34 mouse cellular contexts compared by ENCODE assay signal in genomic region chr5:149404710-149405109, GRCm38 (mm10). TPM values are rescaled to one million over a fixed set of nuclear protein-coding genes. Genes with fewer than 3 reads are reported as not detected.
DNase-seq lines count a peak whose midpoint lies in the region; ATAC-seq and TF ChIP-seq lines count a peak whose summit lies in the region.
"Had no signal": no experiment of that assay in that cellular context is flagged by ENCODE, and none has a peak within 500 bp of the region (broad histone marks: within the 10 kb centered on the region; RNA-seq: fewer than 3 reads in every experiment).

No protein-coding gene starts in this region.

- H3K9ac ChIP-seq in intestine, postnatal 0 days (ENCODE audit: low read depth, low read length) = no peak overlapping the region
- H3K9ac ChIP-seq in intestine, embryonic 15.5 days = no peak overlapping the region
- no peak overlapping the region for H3K9ac ChIP-seq in lung, postnatal 0 days (replicated peaks; ENCODE audit: low read depth)
- H3K9ac ChIP-seq: embryonic facial prominence, embryonic 13.5 days; forebrain, embryonic 15.5 days; heart, embryonic 15.5 days; hindbrain, embryonic 14.5 days; limb, embryonic 12.5 days; neural tube, embryonic 12.5 days had no signal

- H3K36me3 ChIP-seq in intestine, postnatal 0 days (ENCODE audit: control insufficient read depth, insufficient read depth) = no peaks in the 10 kb centered on the region
- H3K36me3 ChIP-seq in intestine, embryonic 15.5 days = no peaks in the 10 kb centered on the region
- H3K36me3 ChIP-seq in lung, postnatal 0 days (ENCODE audit: insufficient read depth, low read length) = no peaks in the 10 kb centered on the region
- H3K36me3 ChIP-seq: embryonic facial prominence, embryonic 13.5 days; forebrain, embryonic 10.5 days; forebrain, embryonic 15.5 days; heart, embryonic 10.5 days; heart, embryonic 15.5 days; limb, embryonic 12.5 days; midbrain, embryonic 10.5 days; neural tube, embryonic 12.5 days had no signal

- TF ChIP-seq EP300 in lung, postnatal 0 days (IDR thresholded peaks at IDR 0.05) = no peak

- no peaks in the 10 kb centered on the region for H3K4me1 ChIP-seq in intestine, postnatal 0 days (replicated peaks; ENCODE audit: control insufficient read depth, insufficient read depth, low read length)
- no peaks in the 10 kb centered on the region for H3K4me1 ChIP-seq in intestine, embryonic 15.5 days (replicated peaks)
- H3K4me1 ChIP-seq in lung, postnatal 0 days (ENCODE audit: insufficient read depth, low read depth, low read length) = no peaks in the 10 kb centered on the region
- H3K4me1 ChIP-seq: forebrain, embryonic 10.5 days; heart, embryonic 10.5 days; heart, embryonic 15.5 days; limb, embryonic 12.5 days; midbrain, embryonic 10.5 days; neural tube, embryonic 12.5 days had no signal

- no peaks in the 10 kb centered on the region for H3K27me3 ChIP-seq in intestine, postnatal 0 days (replicated peaks; ENCODE audit: control insufficient read depth, insufficient read depth, low read length)
- no peaks in the 10 kb centered on the region for H3K27me3 ChIP-seq in intestine, embryonic 15.5 days (replicated peaks)
- no peaks in the 10 kb centered on the region for H3K27me3 ChIP-seq in lung, postnatal 0 days (replicated peaks; ENCODE audit: insufficient read depth, low read length)
- H3K27me3 ChIP-seq: forebrain, embryonic 15.5 days; heart, embryonic 15.5 days; limb, embryonic 12.5 days; neural tube, embryonic 12.5 days had no signal

- H3K9me3 ChIP-seq in intestine, postnatal 0 days (ENCODE audit: control insufficient read depth) = no peaks in the 10 kb centered on the region; the same call in 1 of the 2 replicates
- no peaks in the 10 kb centered on the region for H3K9me3 ChIP-seq in intestine, embryonic 15.5 days
- no peaks in the 10 kb centered on the region for H3K9me3 ChIP-seq in lung, postnatal 0 days (ENCODE audit: low read length)
- H3K9me3 ChIP-seq: forebrain, embryonic 15.5 days; heart, embryonic 15.5 days had no signal

- 78% methylated on average over 5 of the region's 5 CpGs for WGBS in intestine, postnatal 0 days
- WGBS in intestine, embryonic 15.5 days = 80% methylated on average over 5 of the region's 5 CpGs
- WGBS in lung, postnatal 0 days = 82% methylated on average over 5 of the region's 5 CpGs

- 0 out of 2 replicates have a peak, but pooled peaks have one; percentile 5 for TF ChIP-seq CTCF in intestine, postnatal 0 days (IDR thresholded peaks at IDR 0.05; ENCODE audit: low read depth)
- TF ChIP-seq CTCF in lung, postnatal 0 days (IDR thresholded peaks at IDR 0.05) = peak; percentile 20; the same call in 1 of the 2 replicates

- DNase-seq in lung, postnatal 0 days (ENCODE audit: low spot score) = no peak
- DNase-seq in lung, adult 18-20 months = no peak
- peak; percentile 34 for DNase-seq in R1 (ENCODE audit: low read depth, low spot score)
- no peak for DNase-seq in frontal cortex, adult 2 months (ENCODE audit: extremely low spot score in 1 of 2, low spot score in 1 of 2)
- DNase-seq in cerebellum, postnatal 14 days = no peak
- DNase-seq: adrenal gland, postnatal 14 days; cerebellum, adult 11-12 months; cerebellum, adult 9-11 months; gastrocnemius, postnatal 10 days; heart, postnatal 36 days; kidney, adult 2 months; kidney, postnatal 36 days; layer of hippocampus, postnatal 36 days; lung, postnatal 14 days; right cerebral cortex, adult 18-20 months; spleen, adult 18-20 months; thymus, postnatal 4 days had no signal

- H3K4me2 ChIP-seq in intestine, postnatal 0 days (replicated peaks; ENCODE audit: low read depth) = no peak overlapping the region
- H3K4me2 ChIP-seq in intestine, embryonic 15.5 days (replicated peaks) = no peak overlapping the region
- H3K4me2 ChIP-seq in lung, postnatal 0 days (replicated peaks; ENCODE audit: low read depth, low read length) = no peak overlapping the region
- H3K4me2 ChIP-seq: embryonic facial prominence, embryonic 13.5 days; forebrain, embryonic 15.5 days; heart, embryonic 15.5 days; hindbrain, embryonic 14.5 days; limb, embryonic 12.5 days; liver, embryonic 11.5 days; neural tube, embryonic 12.5 days had no signal

- H3K27ac ChIP-seq in intestine, postnatal 0 days (ENCODE audit: low read depth, low read length) = no peak overlapping the region
- no peak overlapping the region for H3K27ac ChIP-seq in intestine, embryonic 15.5 days
- H3K27ac ChIP-seq in lung, postnatal 0 days (ENCODE audit: low read length) = no peak overlapping the region
- H3K27ac ChIP-seq: embryonic facial prominence, embryonic 13.5 days; forebrain, embryonic 10.5 days; forebrain, embryonic 15.5 days; heart, embryonic 10.5 days; heart, embryonic 15.5 days; hindbrain, embryonic 14.5 days; limb, embryonic 12.5 days; midbrain, embryonic 10.5 days; neural tube, embryonic 12.5 days had no signal

- H3K4me3 ChIP-seq in intestine, postnatal 0 days (ENCODE audit: low read depth, low read length) = no peak overlapping the region
- no peak overlapping the region for H3K4me3 ChIP-seq in intestine, embryonic 15.5 days (replicated peaks)
- H3K4me3 ChIP-seq in lung, postnatal 0 days (ENCODE audit: low read depth, low read length) = no peak overlapping the region
- H3K4me3 ChIP-seq: embryonic facial prominence, embryonic 13.5 days; forebrain, embryonic 10.5 days; forebrain, embryonic 15.5 days; heart, embryonic 10.5 days; heart, embryonic 15.5 days; limb, embryonic 12.5 days; midbrain, embryonic 10.5 days; myocyte; neural tube, embryonic 12.5 days had no signal

- ATAC-seq in intestine, postnatal 0 days = no peak
- ATAC-seq in intestine, embryonic 15.5 days = no peak
- no peak for ATAC-seq in lung, postnatal 0 days
- ATAC-seq: CD4-positive, CD25-positive, alpha-beta regulatory T cell, adult 4 months; forebrain, embryonic 15.5 days; inflammation-experienced regulatory T-cells, adult 6 months; midbrain, embryonic 16.5 days had no signal

RNA-seq across cellular contexts. Expression of gene Medag, which starts 6.8 kb away (rescaled TPM):
- 1.6 and 2.2 TPM in 2 replicates for polyA plus RNA-seq in intestine, postnatal 0 days (2015; fragmentation: Nextera tagmentation; extraction: Ambion mirVana)
- polyA plus RNA-seq in intestine, embryonic 15.5 days (2015; fragmentation: Nextera tagmentation; extraction: Ambion mirVana) = 2.2 and 2.4 TPM in 2 replicates
- polyA plus RNA-seq in lung, postnatal 0 days (2015; fragmentation: Nextera tagmentation; extraction: Ambion mirVana) = 2.0 and 2.3 TPM in 2 replicates
- 10.9 and 11.9 TPM in 2 replicates for polyA plus RNA-seq in frontal cortex, adult 2 months (2012; rRNA removed)

RNA-seq across cellular contexts. Expression of gene Tex26, which starts 34.8 kb away (rescaled TPM):
- polyA plus RNA-seq in intestine, postnatal 0 days (2015; fragmentation: Nextera tagmentation; extraction: Ambion mirVana) = 0.24 and 0.38 TPM in 2 replicates
- 0.11 and 0.36 TPM in 2 replicates for polyA plus RNA-seq in intestine, embryonic 15.5 days (2015; fragmentation: Nextera tagmentation; extraction: Ambion mirVana)
- polyA plus RNA-seq in lung, postnatal 0 days (2015; fragmentation: Nextera tagmentation; extraction: Ambion mirVana) = 3.0 and 4.9 TPM in 2 replicates
- 0.67 and 0.78 TPM in 2 replicates for polyA plus RNA-seq in frontal cortex, adult 2 months (2012; rRNA removed)
- polyA plus RNA-seq: CD4-positive, CD25-positive, alpha-beta regulatory T cell, adult 4 months; inflammation-experienced regulatory T-cells, adult 6 months; kidney, adult 2 months; liver, embryonic 16.5 days had no signal
